Mouse (Mus musculus) liver, embryonic 14.5 days (tissue): ENCODE measurements around the gene Smpdl3b.

ENCODE experiments used
- CTCF ChIP-seq: IDR thresholded peaks from 2 replicates; pipeline ENCODE4 v1.5.1; 2016; ENCODE audit warnings: antibody characterized with exemption, low read depth, control low read depth
- EP300 ChIP-seq: IDR thresholded peaks from 2 replicates; pipeline ENCODE4 v1.6.1; 2016; ENCODE audit warnings: antibody characterized with exemption, low read depth

DNA sequence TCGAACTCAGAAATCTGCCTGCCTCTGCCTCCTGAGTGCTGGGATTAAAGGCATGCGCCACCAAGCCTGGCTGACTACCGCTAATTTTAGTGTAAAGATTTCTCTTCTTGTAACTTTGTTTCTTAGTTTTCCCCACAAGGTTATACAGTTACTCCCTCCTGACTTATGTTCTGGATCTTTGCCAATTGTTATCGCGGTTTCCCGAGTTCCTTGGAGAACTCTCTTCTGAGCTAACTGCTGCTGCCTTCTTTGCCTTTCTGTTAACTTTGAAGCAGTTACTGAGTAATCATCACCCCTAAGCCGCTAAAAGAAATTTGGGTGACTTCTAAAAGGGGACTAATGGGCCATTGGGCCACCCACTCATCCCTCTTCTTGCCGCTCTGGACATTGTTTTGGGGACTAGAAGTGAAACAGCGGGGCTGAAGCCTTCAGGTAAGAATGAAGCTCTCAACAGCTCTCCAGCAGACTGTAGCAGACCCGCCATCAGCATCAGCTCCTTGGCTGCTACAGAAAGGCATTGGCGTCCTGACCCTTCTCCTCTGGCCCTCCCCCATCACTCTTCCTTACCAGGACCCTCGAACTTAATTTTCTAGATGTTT lies 48.6 kb upstream of the Smpdl3b start:
- TF ChIP-seq CTCF (no peak), EP300 (no peak)
